Mouse (Mus musculus): ENCODE data around the gene Slc25a53. TPM values are rescaled to one million over a fixed set of nuclear protein-coding genes. Genes with fewer than 3 reads are reported as not detected.

Gene Slc25a53
- polyA plus RNA-seq, 1 experiment = 4.3 TPM

- WGBS = 21% methylated on average over 1 of the region's 1 CpGs
- TF ChIP-seq POLR2A (IDR thresholded peaks at IDR 0.05; ENCODE audit: borderline replicate concordance, extremely low read depth, low read depth, low read length) = no peak
- TF ChIP-seq CTCF (IDR thresholded peaks at IDR 0.05; ENCODE audit: insufficient read depth, low read length) = peak; percentile 27; the same call in 1 of the 2 replicates
- no peak overlapping the region for H3K4me3 ChIP-seq (replicated peaks; ENCODE audit: extremely low read depth, low read depth, low read length)
- H3K4me1 ChIP-seq (ENCODE audit: control insufficient read depth, insufficient read depth, low read length) = no peaks in the 10 kb centered on the region
- DNase-seq = peak; percentile 28
These were observed 18.8 kb downstream of the Slc25a53 start for GRCm38 (mm10) chrX:137019310-137019709.

GRCm38 (mm10) chrX:137017668-137018067 is 20.4 kb downstream of the Slc25a53 start:
- Histone ChIP-seq H3K4me3 (replicated peaks; ENCODE audit: extremely low read depth, low read depth, low read length) (no peak overlapping the region), H3K4me1 (ENCODE audit: control insufficient read depth, insufficient read depth, low read length) (no peaks in the 10 kb centered on the region)
- TF ChIP-seq POLR2A (IDR thresholded peaks at IDR 0.05; ENCODE audit: borderline replicate concordance, extremely low read depth, low read depth, low read length) = no peak
- TF ChIP-seq CTCF (IDR thresholded peaks at IDR 0.05; ENCODE audit: insufficient read depth, low read length) = no peak
- DNase-seq = no peak
- WGBS = 80% methylated on average over 1 of the region's 1 CpGs

- DNase-seq = peak; percentile 12
- no peak overlapping the region for H3K4me3 ChIP-seq (replicated peaks; ENCODE audit: extremely low read depth, low read depth, low read length)
- no peaks in the 10 kb centered on the region for H3K4me1 ChIP-seq (ENCODE audit: control insufficient read depth, insufficient read depth, low read length)
- TF ChIP-seq CTCF (IDR thresholded peaks at IDR 0.05; ENCODE audit: insufficient read depth, low read length) = peak; percentile 30; the same call in 1 of the 2 replicates
- TF ChIP-seq POLR2A (IDR thresholded peaks at IDR 0.05; ENCODE audit: borderline replicate concordance, extremely low read depth, low read depth, low read length) = no peak
- WGBS = 57% methylated on average over 6 of the region's 6 CpGs
These were observed 22.9 kb downstream of the Slc25a53 start for GRCm38 (mm10) chrX:137015099-137015709.

- WGBS = 76% methylated on average over 2 of the region's 2 CpGs
- Histone ChIP-seq H3K4me1 (ENCODE audit: control insufficient read depth, insufficient read depth, low read length) (peaks cover 3% of the 10 kb centered on the region; the same call in 1 of the 2 replicates), H3K4me3 (replicated peaks; ENCODE audit: extremely low read depth, low read depth, low read length) (no peak overlapping the region)
- DNase-seq = no peak
- TF ChIP-seq CTCF (IDR thresholded peaks at IDR 0.05; ENCODE audit: insufficient read depth, low read length) = no peak
- no peak for TF ChIP-seq POLR2A (IDR thresholded peaks at IDR 0.05; ENCODE audit: borderline replicate concordance, extremely low read depth, low read depth, low read length)
These were observed 41.8 kb downstream of the Slc25a53 start for GRCm38 (mm10) chrX:136996256-136996655.

- TF ChIP-seq CTCF (IDR thresholded peaks at IDR 0.05; ENCODE audit: insufficient read depth, low read length) (no peak), POLR2A (IDR thresholded peaks at IDR 0.05; ENCODE audit: borderline replicate concordance, extremely low read depth, low read depth, low read length) (no peak)
- H3K4me1 ChIP-seq (ENCODE audit: control insufficient read depth, insufficient read depth, low read length) = peaks cover 3% of the 10 kb centered on the region; the same call in 1 of the 2 replicates
- no peak overlapping the region for H3K4me3 ChIP-seq (replicated peaks; ENCODE audit: extremely low read depth, low read depth, low read length)
- 45% methylated on average over 14 of the region's 14 CpGs for WGBS
- DNase-seq = no peak
These were observed 44.5 kb downstream of the Slc25a53 start for GRCm38 (mm10) chrX:136993641-136994040.

GRCm38 (mm10) chrX:136992978-136993547 is 45.0 kb downstream of the Slc25a53 start, which contains the start of gene Zcchc18:
Gene Zcchc18, plus strand, starts transcription at chrX:136993155.
- Histone ChIP-seq H3K4me1 (ENCODE audit: control insufficient read depth, insufficient read depth, low read length) (peaks cover 3% of the 10 kb centered on the region; the same call in 1 of the 2 replicates), H3K4me3 (replicated peaks; ENCODE audit: extremely low read depth, low read depth, low read length) (peak within 1 kb of the TSS; percentile 52)
- WGBS = 28% methylated on average over 26 of the region's 26 CpGs
- TF ChIP-seq CTCF (IDR thresholded peaks at IDR 0.05; ENCODE audit: insufficient read depth, low read length) (no peak), POLR2A (IDR thresholded peaks at IDR 0.05; ENCODE audit: borderline replicate concordance, extremely low read depth, low read depth, low read length) (no peak)
- peak; percentile 14 for DNase-seq

GRCm38 (mm10) chrX:136992191-136992965 is 45.7 kb downstream of the Slc25a53 start:
- DNase-seq = no peak
- peaks cover 3% of the 10 kb centered on the region; the same call in 1 of the 2 replicates for H3K4me1 ChIP-seq (ENCODE audit: control insufficient read depth, insufficient read depth, low read length)
- 31% methylated on average over 19 of the region's 19 CpGs for WGBS
- TF ChIP-seq POLR2A (IDR thresholded peaks at IDR 0.05; ENCODE audit: borderline replicate concordance, extremely low read depth, low read depth, low read length) = no peak
- TF ChIP-seq CTCF (IDR thresholded peaks at IDR 0.05; ENCODE audit: insufficient read depth, low read length) = no peak
- peak overlapping the region; percentile 52 for H3K4me3 ChIP-seq (replicated peaks; ENCODE audit: extremely low read depth, low read depth, low read length)

- TF ChIP-seq POLR2A (IDR thresholded peaks at IDR 0.05; ENCODE audit: borderline replicate concordance, extremely low read depth, low read depth, low read length) = no peak
- no peak for TF ChIP-seq CTCF (IDR thresholded peaks at IDR 0.05; ENCODE audit: insufficient read depth, low read length)
- Histone ChIP-seq H3K4me3 (replicated peaks; ENCODE audit: extremely low read depth, low read depth, low read length) (no peak overlapping the region), H3K4me1 (ENCODE audit: control insufficient read depth, insufficient read depth, low read length) (peaks cover 3% of the 10 kb centered on the region; the same call in 1 of the 2 replicates)
- DNase-seq = no peak
- WGBS = 64% methylated on average over 2 of the region's 2 CpGs
These were observed 46.8 kb downstream of the Slc25a53 start for GRCm38 (mm10) chrX:136991274-136991673.

GRCm38 (mm10) chrX:136986039-136986438 is 52.1 kb downstream of the Slc25a53 start:
- no peak for DNase-seq
- Histone ChIP-seq H3K4me1 (ENCODE audit: control insufficient read depth, insufficient read depth, low read length) (no peaks in the 10 kb centered on the region), H3K4me3 (replicated peaks; ENCODE audit: extremely low read depth, low read depth, low read length) (no peak overlapping the region)
- TF ChIP-seq CTCF (IDR thresholded peaks at IDR 0.05; ENCODE audit: insufficient read depth, low read length) (no peak), POLR2A (IDR thresholded peaks at IDR 0.05; ENCODE audit: borderline replicate concordance, extremely low read depth, low read depth, low read length) (no peak)
